Mouse (Mus musculus) liver, adult 2 months (tissue): ENCODE measurements at regions not wholly inside any gene's neighbourhood (a gene's known extent, or its start where the extent isn't known, plus 50 kb on each side); places are given as distances from the start of the nearest gene placed in this dataset.

Experiments used
- CTCF ChIP-seq: fragments of 200-500 bp; IDR thresholded peaks from 2 replicates; pipeline ENCODE4 v1.5.1; 2011; ENCODE audit warnings: low read depth, low read length, control low read depth
- POLR2A ChIP-seq: fragments of 200-500 bp; IDR thresholded peaks from 2 replicates; pipeline ENCODE4 v1.6.1; 2011; ENCODE audit warnings: low read length, control low read depth; ENCODE audit not compliant: insufficient read depth; ENCODE audit errors: extremely low read depth

DNA sequence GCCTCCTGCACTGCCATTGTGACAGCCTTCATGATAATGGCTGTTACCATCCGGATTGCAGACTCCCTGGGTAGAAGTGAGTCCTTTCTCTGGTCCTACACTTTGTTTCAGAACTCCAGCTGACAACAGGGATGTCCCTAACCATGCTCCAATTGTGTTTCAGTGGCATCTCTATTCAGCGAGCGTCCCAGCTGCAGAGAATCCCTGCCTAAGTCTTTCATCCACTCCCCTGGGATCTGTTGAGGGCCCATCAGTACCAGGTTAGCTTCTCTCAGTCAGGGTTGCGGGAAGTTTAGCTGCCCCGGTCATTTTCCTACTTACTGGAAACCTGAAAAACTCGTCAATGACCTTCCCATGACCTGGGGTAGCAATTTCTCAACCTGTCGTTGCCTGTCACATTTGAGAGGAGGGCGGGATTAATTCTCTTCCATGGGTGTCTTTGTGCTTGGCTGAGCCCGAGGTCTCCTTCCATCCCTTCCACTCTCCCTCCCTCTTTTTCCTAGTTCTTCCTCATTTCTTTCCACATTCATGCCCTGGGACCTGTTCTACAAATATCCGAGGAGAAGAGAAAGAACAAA is 97.7 kb downstream of the Tmem30b start:
- TF ChIP-seq POLR2A (no peak), CTCF (no peak)
